Mouse (Mus musculus) embryo, embryonic 10 days (tissue): ENCODE measurements around the gene B4gat1.
A peak's percentile ranks its signal among the peaks of the same experiment; 100 is the strongest.

Experiments used
- DNase-seq: peaks from one replicate; pipeline ENCODE4 v3.0.0-alpha.2; 2015; ENCODE audit warnings: low spot score

Gene B4gat1

GRCm38 (mm10) chr19:5058801-5059771 is 20.5 kb downstream of the B4gat1 start:
- DNase-seq, result peak; percentile 74

DNA sequence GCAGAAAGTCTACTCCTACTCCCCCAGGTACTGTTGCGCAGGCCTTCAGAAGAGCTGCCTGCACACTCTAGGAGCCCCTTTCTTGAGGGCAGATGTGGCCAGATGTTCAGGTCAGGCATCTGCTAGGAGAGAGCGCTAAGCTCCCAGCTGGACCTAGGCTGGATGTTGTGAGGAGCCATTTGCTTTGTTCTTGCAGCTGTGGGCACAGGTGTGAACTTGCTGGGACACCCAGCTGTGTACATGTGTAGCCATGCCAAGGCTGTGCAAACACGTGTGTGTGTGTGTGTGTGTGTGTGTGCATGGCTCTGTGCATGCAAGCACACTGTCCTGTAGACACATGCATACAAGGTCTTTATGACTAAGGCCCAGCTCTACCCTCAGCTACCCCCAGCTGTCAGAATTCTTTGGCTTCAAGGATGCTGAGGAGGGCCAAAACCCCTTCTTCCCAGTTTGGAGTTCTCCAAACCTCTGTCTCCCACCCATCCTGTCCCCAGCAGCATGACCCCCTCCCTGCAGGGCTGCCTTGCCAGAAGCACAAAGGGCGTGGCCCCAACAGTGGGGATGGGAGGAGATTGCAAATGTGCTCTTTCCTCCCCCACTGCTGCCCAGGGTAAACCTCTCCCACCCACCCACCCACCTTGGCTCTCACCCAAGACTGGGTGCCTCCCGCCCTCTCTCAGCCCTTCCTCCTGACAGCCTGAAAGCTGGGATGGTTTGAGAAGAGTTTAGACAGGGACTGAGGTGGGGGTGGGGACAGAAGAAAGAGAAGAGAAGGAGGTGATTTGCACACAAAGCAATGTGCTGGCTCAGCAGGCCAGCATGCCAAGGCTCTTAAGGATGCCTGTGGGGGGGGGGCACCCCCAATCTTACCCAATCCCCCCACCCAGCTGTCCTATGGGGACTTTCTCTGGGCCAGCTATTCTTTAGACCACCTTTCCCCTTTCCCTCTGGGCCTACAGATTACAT is 22.0 kb downstream of the B4gat1 start:
- DNase-seq, result no peak

- no peak for DNase-seq
Observed at GRCm38 (mm10) chr19:5062041-5062440, 23.4 kb downstream of the B4gat1 start.

- DNase-seq, result peak; percentile 79
Observed at GRCm38 (mm10) chr19:5062446-5062845, 23.8 kb downstream of the B4gat1 start.

DNA sequence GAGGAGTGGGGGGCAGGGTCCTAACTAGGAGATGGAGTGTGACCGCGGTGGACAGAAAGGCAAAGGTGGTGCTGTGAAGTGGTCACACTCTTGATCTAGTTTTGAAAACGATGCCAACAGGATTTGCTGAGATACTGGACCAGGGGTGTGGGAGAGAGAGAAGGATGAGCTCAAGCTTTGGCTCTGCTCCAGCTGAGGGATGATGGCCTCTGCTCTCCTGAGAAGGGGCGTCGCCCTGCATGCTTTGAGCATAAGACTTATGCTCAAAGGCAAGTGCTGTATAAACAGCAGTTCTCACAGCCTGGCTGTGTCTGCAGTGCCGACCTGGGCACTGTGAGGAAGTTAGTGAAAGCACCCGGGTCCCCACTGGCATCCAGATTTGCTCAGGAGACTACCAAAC is 26.5 kb downstream of the B4gat1 start:
- no peak for DNase-seq

GRCm38 (mm10) chr19:5067040-5067799 is 28.6 kb downstream of the B4gat1 start:
- peak; percentile 25 for DNase-seq

- peak; percentile 68 for DNase-seq
Observed at GRCm38 (mm10) chr19:5067867-5068569, 29.4 kb downstream of the B4gat1 start, which contains the start of gene Cd248. Gene Cd248 (plus strand): TSS chr19:5068078.

DNA sequence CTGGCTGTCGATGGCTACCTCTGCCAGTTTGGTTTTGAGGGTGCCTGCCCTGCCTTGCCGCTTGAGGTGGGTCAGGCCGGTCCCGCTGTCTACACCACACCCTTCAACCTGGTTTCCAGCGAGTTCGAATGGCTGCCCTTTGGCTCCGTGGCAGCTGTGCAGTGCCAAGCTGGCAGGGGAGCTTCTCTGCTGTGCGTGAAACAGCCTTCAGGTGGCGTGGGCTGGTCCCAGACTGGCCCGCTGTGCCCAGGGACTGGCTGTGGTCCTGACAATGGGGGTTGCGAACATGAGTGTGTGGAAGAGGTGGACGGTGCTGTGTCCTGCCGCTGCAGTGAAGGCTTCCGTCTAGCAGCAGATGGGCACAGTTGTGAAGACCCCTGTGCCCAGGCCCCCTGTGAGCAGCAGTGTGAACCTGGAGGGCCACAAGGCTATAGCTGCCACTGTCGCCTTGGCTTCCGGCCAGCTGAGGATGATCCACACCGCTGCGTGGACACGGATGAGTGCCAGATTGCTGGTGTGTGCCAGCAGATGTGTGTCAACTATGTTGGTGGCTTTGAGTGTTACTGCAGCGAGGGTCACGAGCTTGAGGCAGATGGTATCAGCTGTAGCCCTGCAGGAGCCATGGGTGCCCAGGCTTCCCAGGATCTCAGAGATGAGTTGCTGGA is 30.1 kb downstream of the B4gat1 start:
- DNase-seq, result no peak

- no peak for DNase-seq
Observed at GRCm38 (mm10) chr19:5069486-5069885, 30.9 kb downstream of the B4gat1 start.

DNA sequence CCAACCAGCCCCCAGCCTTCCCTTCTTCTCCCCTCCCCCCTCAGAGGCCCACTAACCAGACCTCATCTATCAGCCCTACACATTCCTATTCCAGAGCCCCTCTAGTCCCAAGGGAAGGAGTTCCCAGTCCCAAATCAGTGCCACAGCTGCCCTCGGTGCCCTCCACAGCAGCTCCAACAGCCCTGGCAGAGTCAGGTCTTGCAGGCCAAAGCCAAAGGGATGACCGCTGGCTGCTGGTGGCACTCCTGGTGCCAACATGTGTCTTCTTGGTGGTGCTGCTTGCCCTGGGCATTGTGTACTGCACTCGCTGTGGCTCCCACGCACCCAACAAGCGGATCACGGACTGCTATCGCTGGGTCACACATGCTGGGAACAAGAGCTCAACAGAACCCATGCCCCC is 31.4 kb downstream of the B4gat1 start:
- DNase-seq, result no peak

GRCm38 (mm10) chr19:5071077-5071476 is 32.5 kb downstream of the B4gat1 start:
- DNase-seq, result no peak

DNA sequence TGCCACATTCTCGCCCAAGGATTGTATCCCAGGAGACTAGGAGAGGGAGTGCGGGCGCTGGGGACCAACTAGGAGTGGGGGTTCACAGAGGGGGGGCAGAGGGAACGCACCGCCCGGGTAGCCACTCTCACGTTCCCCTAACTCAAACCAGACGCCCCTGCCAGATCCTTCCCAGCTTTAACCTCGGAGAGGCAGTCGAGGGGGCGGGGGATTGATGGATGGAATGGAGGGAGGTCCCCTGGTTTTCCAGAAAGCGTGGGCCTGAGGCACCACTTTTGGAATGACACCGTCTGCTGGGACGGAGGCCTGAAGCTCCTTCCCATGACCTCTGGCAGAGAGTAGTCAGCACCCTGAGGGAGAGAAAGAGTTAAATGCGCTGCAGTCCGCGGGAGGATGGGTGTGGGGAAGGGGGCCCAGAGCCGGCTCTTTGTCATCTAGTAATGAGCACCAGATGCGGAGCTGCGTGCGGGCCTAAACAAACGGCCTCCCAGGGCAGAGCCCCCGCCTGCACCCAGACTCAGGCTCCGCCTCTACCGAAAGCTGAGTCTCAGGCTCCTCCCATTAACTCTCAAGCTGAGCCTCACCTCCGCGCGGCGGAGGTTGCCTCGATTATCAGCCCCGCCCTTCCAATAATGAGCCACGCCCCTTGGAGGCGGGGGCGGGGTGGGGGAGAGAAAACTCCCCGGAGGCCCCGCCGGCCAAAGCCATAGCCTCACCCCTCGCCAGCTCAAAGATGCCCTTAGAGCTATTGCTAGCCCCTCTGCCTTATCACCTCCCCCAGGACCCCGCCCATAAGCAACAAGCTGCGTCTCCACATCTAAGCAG is 33.1 kb downstream of the B4gat1 start:
- peak; percentile 95 for DNase-seq

DNA sequence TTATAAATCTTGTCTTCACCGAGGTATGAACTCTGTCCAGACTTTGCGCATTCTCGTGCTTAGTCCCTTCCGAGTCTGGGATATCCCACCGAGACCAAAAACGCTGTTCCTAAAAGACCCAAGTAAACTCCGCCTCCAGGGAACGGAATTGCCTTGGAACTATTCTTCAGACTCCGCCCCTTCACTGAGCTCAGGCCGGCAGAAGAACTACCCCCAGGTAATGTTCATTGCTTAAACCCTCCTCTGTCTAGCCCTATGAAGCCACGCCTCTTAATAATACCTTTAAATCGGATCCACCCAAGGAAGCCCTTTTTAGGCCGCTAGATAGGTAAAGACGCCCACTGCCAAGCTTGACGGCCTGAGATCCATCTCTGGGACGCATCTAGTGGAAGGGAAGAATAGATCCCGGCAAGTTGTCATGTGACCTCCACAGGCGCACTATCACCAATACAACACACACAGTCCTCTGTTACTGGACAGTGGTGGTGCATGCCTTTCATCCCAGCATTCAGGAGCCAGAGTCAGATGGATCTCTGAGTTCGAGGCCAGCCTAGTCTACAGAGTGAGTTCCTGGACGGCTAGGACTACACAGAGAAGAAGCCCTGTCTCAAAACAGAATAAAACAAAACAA is 33.9 kb downstream of the B4gat1 start:
- peak; percentile 81 for DNase-seq

DNA sequence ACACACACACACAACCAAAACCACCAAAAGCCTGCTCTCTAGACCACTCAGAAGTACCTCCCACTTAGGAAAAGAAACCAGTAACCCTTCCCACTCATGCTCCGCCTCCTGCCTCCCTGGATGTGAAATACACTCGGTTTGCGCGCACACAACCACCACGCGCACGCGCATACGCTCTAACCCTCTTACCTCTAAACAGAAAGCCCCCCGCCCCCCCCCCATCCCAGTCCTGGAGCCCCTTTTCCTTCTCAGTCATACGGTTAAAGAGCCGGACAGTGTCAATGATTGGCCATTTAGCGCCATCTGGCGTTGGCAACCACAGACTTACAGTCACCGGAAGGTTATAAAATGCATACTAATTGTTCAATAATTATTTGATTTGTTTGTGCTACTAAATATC is 34.4 kb downstream of the B4gat1 start:
- DNase-seq, result peak; percentile 93

DNA sequence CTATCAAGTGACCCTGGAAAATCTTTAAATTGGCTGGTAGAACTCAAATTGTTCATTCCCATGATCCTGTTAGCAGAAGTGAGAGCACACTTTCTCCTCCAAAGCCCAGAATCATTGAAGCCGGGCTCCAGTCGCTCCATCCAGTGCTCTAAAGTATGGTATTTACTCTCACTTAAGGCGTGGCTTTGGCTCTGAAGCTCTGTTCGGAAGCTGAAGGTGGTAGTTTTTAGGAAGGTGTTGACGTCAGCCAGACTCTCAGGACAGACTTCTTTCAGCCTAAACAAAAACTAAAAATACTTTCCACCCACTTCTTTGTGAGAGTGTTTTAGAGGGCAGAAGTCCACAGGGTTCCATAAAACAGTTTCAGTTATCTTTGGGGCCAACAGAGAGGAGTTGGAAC is 34.9 kb downstream of the B4gat1 start:
- no peak for DNase-seq

- no peak for DNase-seq
Observed at GRCm38 (mm10) chr19:5079279-5079678, 40.7 kb downstream of the B4gat1 start.

GRCm38 (mm10) chr19:5082005-5082404 is 43.4 kb downstream of the B4gat1 start:
- DNase-seq, result no peak

DNA sequence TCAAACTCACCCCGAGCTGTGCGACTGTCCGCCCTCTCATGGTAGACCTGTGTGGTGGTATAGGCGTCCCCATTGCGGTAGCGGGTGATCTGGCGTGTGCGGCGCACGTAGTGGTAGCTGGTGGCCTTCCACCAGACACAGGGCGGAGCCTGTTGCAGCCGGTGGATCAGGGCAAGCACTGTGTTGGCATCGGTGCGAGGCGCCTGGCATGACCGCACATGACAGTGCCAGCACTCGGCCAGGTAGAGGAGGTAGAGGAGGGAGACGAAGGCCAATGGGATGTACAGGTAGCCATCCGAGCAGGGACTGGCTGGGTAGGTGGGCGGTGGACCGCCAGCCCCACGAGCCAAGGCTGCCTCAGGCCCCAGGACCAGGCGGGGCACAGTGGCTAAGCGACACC is 44.0 kb downstream of the B4gat1 start:
- DNase-seq, result no peak
